Mouse (Mus musculus) neural tube, embryonic 13.5 days (tissue): ENCODE results near the gene Sox6. TPM values are rescaled to one million over a fixed set of nuclear protein-coding genes. Genes with fewer than 3 reads are reported as not detected.

Source experiments
- ATAC-seq: fragments of 200-750 bp; cut with Nextera tagmentation; 2 replicates; pipeline ENCODE4 v1.8.0; 2017; ENCODE audit warnings: low read depth, mild to moderate bottlenecking, moderate TSS enrichment, moderate library complexity
- H3K27ac ChIP-seq: fragments of 300-500 bp; sonication (generic); replicated peaks from 2 replicates; pipeline ENCODE4 v1.5.1; 2015; ENCODE audit warnings: moderate library complexity, mild to moderate bottlenecking, inconsistent platforms
- H3K27me3 ChIP-seq: fragments of 300-500 bp; sonication (generic); 2 replicates; pipeline ENCODE4 v1.6.1; 2015; ENCODE audit warnings: mild to moderate bottlenecking, inconsistent platforms
- H3K36me3 ChIP-seq: fragments of 300-500 bp; sonication (generic); 2 replicates; pipeline ENCODE4 v1.6.1; 2015; ENCODE audit warnings: mild to moderate bottlenecking, inconsistent platforms
- H3K4me1 ChIP-seq: fragments of 300-500 bp; sonication (generic); replicated peaks from 2 replicates; pipeline ENCODE4 v1.6.1; 2015; ENCODE audit warnings: inconsistent platforms
- H3K4me2 ChIP-seq: fragments of 300-500 bp; sonication (generic); 2 replicates; pipeline ENCODE4 v1.6.1; 2015; ENCODE audit warnings: inconsistent platforms, mild to moderate bottlenecking, moderate library complexity
- H3K4me3 ChIP-seq: fragments of 300-500 bp; sonication (generic); 2 replicates; pipeline ENCODE4 v1.5.1; 2015; ENCODE audit warnings: mild to moderate bottlenecking, inconsistent platforms
- H3K9ac ChIP-seq: fragments of 300-500 bp; sonication (generic); 2 replicates; pipeline ENCODE4 v1.6.1; 2015; ENCODE audit warnings: moderate library complexity, mild to moderate bottlenecking, inconsistent platforms
- H3K9me3 ChIP-seq: fragments of 300-500 bp; sonication (generic); 2 replicates; pipeline ENCODE4 v1.6.1; 2016; ENCODE audit warnings: inconsistent platforms
- WGBS: fragments of 180-500 bp; shearing (Covaris S2); methylation state at CpG from one replicate; pipeline ENCODE4 v1.1.7; 2015; 5-methylcytosine and 5-hydroxymethylcytosine counted together
- polyA plus RNA-seq: library from polyadenylated mRNA; unstranded; fragments of >200 nt; fragmentation: Nextera tagmentation; extraction: Ambion mirVana; gene quantifications from 2 replicates; pipeline ENCODE4 v1.2.1, GENCODE M21; 2015

Sox6 gene
- polyA plus RNA-seq, 1 experiment from 2014 or later = 46.1 TPM

DNA sequence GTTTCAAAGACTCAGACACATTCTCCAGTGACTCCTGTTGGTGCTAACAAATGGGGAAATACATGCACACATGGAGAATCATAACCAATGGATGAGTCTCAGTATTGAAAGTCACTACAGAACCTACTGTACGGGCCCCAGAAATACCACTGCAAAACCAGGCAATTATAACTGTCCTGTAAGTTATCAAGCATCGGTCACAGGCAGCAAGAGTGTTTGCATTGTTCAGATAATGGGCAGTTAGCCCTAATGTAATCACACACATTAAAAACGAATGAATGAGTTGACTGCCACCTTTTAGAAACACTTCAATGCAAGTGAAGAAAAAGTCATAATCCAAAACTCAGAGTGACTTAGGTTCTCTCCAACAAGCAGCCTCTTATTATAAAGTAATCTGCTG is 235.3 kb downstream of the Sox6 start:
- no peaks in the 10 kb centered on the region for H3K9me3 ChIP-seq
- no peak overlapping the region for H3K27ac ChIP-seq
- H3K9ac ChIP-seq = no peak overlapping the region
- H3K4me1 ChIP-seq = peaks cover 11% of the 10 kb centered on the region; the same call in 1 of the 2 replicates
- H3K27me3 ChIP-seq = no peaks in the 10 kb centered on the region
- no peak overlapping the region for H3K4me3 ChIP-seq
- no peak for ATAC-seq
- H3K4me2 ChIP-seq = no peak overlapping the region
- H3K36me3 ChIP-seq = no peaks in the 10 kb centered on the region
- WGBS = 70% methylated on average over 3 of the region's 3 CpGs

DNA sequence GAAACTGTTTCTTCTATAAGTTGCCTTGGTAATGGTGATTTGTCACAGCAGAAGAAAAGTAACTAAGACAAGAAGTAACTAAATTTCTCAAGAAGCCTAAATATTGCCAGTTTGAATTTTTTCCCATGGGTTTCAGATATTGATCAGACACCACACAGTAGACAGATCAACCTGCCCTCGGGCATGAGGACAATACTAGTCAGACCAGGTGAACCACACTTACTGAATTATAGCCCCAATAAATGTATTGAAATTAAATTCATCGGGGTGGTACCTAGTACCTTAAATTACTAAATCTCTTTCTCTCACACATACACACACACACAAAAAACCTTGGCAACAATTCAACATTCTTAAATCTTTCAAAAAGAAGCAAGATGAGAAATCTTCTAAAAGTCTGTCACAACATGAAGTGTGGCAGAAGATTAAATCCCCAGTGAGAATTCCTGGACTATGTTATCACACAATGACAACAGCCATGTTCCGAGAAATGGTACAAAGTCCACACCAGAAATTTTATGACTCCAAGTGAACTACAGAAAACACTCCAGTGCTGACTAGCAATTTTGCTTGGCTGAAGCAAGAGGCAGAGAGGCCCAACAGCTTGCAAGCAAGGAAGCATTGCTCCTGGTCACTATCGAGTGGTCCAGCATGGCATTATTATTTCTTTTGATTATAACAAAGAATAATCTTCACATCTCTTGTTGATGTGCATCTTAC is 244.3 kb downstream of the Sox6 start:
- WGBS = 92% methylated on average over 4 of the region's 4 CpGs
- ATAC-seq = no peak

DNA sequence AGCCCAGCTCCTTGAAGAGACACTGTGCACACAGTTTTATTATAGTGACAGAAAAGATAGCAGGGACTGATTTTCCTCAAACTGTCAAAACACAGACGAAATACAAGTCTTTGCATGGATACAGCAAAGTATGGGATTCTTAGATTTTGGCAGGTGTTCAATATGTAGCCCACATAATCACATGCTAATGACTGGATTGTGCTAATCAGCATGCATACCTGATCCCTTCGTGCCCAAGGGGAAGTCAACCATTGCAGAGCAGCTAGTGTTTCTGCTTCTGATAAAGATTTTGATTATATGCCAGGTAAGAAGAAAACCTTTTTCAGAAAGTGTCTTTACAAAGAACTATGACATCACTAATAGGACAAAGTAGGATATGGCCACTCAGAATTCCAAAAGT is 245.8 kb downstream of the Sox6 start:
- ATAC-seq = no peak
- H3K36me3 ChIP-seq = no peaks in the 10 kb centered on the region
- WGBS = 63% methylated on average over 2 of the region's 2 CpGs

More for the DNA sequence above, 244.3 kb downstream of the Sox6 start:
- Histone ChIP-seq H3K4me3 (no peak overlapping the region), H3K9me3 (no peaks in the 10 kb centered on the region), H3K4me1 (no peaks in the 10 kb centered on the region), H3K27ac (no peak overlapping the region), H3K9ac (no peak overlapping the region), H3K27me3 (no peaks in the 10 kb centered on the region), H3K36me3 (no peaks in the 10 kb centered on the region), H3K4me2 (no peak overlapping the region)

DNA sequence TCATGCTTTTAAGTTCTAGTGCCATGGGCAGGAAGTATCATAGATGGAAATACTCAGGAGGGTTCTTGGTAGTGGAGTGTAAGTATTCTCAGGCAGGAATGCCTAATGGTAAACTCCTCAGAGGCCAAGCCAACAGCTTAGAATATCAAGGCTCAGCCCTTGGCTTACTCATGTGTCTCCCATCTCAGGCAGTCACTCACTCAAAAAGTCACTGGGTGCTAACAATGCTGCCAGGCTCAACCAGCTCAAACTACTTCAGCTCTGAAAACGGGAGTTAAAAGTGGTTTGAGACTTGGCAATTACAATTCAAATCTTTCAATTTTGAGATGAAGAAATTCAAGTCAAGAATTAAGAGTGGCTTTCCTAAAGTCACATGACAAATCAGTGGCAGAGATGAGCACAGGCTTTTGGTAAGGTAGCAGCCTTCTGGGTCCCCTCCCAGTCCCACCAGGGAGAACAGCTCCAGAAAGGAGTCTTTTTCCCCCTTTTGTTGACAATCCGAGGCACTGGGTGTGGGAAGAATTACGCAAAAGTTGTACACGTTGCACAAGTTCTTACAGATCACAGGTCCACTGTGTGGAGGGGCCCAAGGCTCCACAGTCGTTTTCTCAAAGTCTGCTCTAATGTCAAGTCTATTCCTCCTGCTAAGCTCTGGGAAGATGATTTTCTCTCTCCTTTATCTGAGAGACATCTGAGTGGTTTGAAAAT is 249.3 kb downstream of the Sox6 start:
- Histone ChIP-seq H3K36me3 (no peaks in the 10 kb centered on the region), H3K4me3 (no peak overlapping the region), H3K9me3 (no peaks in the 10 kb centered on the region), H3K27me3 (no peaks in the 10 kb centered on the region), H3K9ac (no peak overlapping the region), H3K27ac (no peak overlapping the region), H3K4me2 (no peak overlapping the region), H3K4me1 (no peaks in the 10 kb centered on the region)
- ATAC-seq = no peak
- WGBS = 82% methylated on average over 5 of the region's 5 CpGs

More for the DNA sequence above, 245.8 kb downstream of the Sox6 start:
- Histone ChIP-seq H3K4me3 (no peak overlapping the region), H3K27me3 (no peaks in the 10 kb centered on the region), H3K4me1 (no peaks in the 10 kb centered on the region), H3K9me3 (no peaks in the 10 kb centered on the region), H3K4me2 (no peak overlapping the region), H3K27ac (no peak overlapping the region), H3K9ac (no peak overlapping the region)

DNA sequence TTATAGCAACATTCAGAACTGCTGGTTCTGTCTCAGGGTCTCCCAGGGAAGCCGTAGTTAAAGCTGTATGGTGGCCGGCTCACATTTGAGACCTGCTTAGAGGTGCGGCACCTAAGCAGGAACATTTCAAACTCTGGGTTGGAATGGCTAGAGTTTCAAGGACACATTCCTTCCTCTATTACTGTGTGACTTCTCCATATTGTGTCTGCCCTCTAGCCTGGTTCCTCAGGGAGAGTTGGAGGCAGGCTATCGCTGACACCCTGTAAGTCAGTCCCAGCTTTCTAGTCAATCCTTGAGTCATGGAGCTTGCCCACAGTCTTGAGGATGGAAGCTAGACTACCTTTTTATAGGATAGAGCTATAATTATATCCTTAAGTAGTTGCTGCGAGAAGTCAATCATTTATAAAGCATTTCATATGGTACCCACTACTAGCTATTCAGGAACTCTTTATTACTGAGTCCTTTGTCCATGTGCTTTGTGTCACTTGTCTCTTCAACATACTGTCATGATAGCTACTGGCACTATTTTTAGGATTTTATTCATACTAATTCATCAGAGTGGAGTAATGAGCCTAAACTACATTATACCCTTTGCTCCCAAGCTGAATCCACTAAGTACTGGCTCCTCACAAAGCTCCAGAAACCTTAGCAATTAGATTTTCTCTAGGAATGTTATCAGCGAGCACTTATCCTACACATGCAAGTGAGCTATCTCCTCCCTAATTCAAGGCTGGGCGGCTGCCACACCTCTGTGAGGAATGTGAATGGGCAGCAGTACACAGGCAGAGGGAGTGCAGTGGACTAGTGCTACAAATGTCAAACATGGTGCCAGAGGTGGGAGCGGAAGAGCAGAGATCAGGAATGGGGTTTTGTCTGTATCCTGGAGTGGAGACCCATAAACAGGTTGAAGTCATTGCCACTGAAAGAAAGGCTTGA is 254.3 kb downstream of the Sox6 start:
- 90% methylated on average over 8 of the region's 8 CpGs for WGBS
- H3K27ac ChIP-seq = no peak overlapping the region
- no peak overlapping the region for H3K4me3 ChIP-seq
- H3K27me3 ChIP-seq = no peaks in the 10 kb centered on the region
- no peak for ATAC-seq
- peaks cover 3% of the 10 kb centered on the region; the same call in 1 of the 2 replicates for H3K9me3 ChIP-seq
- no peaks in the 10 kb centered on the region for H3K4me1 ChIP-seq
- no peak overlapping the region for H3K4me2 ChIP-seq
- no peak overlapping the region for H3K9ac ChIP-seq
- no peaks in the 10 kb centered on the region for H3K36me3 ChIP-seq

DNA sequence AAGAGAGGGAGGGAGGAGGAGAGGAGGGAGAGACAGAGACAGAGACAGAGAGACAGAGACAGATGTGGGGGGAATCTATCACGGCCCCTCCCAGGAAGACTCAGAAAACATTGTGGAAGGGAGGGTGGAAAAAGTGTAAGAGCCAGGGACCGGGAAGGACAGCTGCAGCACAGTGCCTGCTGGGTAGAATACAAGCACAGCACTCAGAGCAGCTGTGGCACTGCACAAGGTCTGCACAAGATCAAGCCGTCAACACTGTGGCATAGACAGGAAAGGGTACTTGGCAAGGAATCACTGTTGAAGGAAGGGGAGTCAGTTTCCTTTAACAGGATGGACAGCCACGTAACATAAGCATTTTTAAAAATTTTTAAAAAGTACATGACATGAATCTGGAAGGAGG is 258.4 kb downstream of the Sox6 start:
- Histone ChIP-seq H3K36me3 (no peaks in the 10 kb centered on the region), H3K4me1 (0 out of 2 replicates have a peak, but pooled peaks cover 12% of the 10 kb centered on the region), H3K9me3 (peaks cover 3% of the 10 kb centered on the region; the same call in 1 of the 2 replicates), H3K4me3 (no peak overlapping the region), H3K4me2 (no peak overlapping the region), H3K27ac (no peak overlapping the region), H3K9ac (no peak overlapping the region), H3K27me3 (no peaks in the 10 kb centered on the region)
- no peak for ATAC-seq
- 94% methylated on average over 4 of the region's 4 CpGs for WGBS

DNA sequence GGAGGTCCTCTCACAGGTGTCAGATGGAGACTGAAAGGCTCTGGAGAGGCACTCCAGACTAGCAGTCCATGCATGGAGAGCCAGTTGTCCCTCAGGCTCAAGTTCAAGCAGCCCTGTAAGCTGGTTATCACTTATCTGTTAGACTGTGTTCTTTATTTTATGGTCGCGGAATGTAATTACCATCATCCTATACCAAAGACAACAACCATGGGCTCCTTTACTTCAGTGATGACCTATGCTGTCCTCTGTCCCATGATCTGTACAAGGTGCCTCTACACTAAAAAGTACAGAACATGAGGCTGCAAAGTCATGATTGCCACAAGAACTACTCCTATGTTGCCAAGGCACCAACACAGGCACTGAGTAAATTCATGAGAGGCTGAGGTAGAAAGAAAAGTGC is 259.1 kb downstream of the Sox6 start:
- Histone ChIP-seq H3K9me3 (peaks cover 3% of the 10 kb centered on the region; the same call in 1 of the 2 replicates), H3K27me3 (no peaks in the 10 kb centered on the region), H3K4me2 (no peak overlapping the region), H3K36me3 (no peaks in the 10 kb centered on the region), H3K4me1 (0 out of 2 replicates have a peak, but pooled peaks cover 12% of the 10 kb centered on the region), H3K27ac (no peak overlapping the region), H3K9ac (no peak overlapping the region), H3K4me3 (no peak overlapping the region)
- WGBS = 97% methylated on average over 2 of the region's 2 CpGs
- ATAC-seq = no peak

DNA sequence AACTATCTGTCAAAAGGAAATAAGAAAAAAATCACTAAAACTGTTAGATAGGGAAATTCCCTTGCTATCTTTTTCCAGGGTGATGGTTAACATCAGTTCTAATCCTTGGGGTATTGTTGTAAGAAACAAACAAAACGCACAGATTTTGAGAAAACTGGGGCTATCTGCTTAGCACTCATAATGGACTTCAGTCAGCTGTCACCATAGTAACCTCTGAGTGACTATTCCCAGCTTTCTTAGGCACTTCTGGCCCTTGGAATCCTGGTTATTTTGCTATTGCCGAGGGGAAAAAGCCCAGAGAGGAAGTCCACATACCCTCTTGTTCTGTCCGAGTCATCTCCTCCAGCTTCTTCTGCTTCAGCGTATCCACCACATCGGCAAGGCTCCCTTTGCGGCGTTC is 261.9 kb downstream of the Sox6 start:
- Histone ChIP-seq H3K4me2 (no peak overlapping the region), H3K27me3 (no peaks in the 10 kb centered on the region), H3K9me3 (peaks cover 3% of the 10 kb centered on the region; the same call in 1 of the 2 replicates), H3K27ac (no peak overlapping the region), H3K36me3 (no peaks in the 10 kb centered on the region), H3K9ac (no peak overlapping the region), H3K4me1 (0 out of 2 replicates have a peak, but pooled peaks cover 12% of the 10 kb centered on the region), H3K4me3 (no peak overlapping the region)
- 67% methylated on average over 7 of the region's 7 CpGs for WGBS
- ATAC-seq = no peak

DNA sequence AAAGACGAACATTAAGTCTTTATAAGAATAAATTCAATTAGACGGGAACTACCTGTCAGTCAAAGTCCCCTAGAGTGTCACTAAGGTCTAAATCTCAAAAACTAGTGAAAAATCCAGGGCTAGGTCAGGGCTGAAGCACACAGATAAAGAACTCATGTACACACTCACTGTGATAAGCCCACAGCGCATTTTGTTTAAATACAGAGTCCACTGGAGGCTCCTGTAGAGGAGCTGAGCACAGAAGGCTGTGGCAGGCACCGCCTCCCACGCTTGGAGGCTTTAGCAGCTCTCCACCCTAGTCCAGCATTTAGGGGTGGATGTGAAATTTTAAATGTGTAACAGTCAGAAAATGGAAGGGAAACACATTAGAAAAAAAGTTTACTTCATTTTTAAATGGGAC is 262.3 kb downstream of the Sox6 start:
- Histone ChIP-seq H3K27ac (no peak overlapping the region), H3K4me3 (no peak overlapping the region), H3K27me3 (no peaks in the 10 kb centered on the region), H3K36me3 (no peaks in the 10 kb centered on the region), H3K4me1 (0 out of 2 replicates have a peak, but pooled peaks cover 12% of the 10 kb centered on the region), H3K9me3 (peaks cover 3% of the 10 kb centered on the region; the same call in 1 of the 2 replicates), H3K4me2 (no peak overlapping the region), H3K9ac (no peak overlapping the region)
- ATAC-seq = no peak
- WGBS = 68% methylated on average over 5 of the region's 5 CpGs

DNA sequence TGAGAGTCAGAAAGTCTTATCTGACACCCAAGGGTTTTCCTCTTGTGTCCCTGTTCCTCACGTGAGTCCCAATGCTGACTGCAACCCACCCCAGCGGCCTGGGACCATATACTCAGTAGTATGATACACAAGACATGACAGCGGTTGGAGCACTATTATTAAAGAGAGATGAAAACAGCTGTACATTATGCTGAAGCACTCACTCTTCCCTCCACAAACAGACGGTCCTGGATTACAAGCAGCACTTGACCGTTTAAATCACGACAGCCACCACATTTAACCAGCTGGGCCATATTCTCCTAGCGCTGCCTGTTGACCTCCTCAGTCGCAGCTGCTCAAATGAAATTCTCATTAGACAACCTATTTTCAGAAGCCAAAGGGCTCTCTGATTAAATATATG is 272.3 kb downstream of the Sox6 start:
- Histone ChIP-seq H3K4me1 (no peaks in the 10 kb centered on the region), H3K4me3 (no peak overlapping the region), H3K9ac (no peak overlapping the region), H3K9me3 (no peaks in the 10 kb centered on the region), H3K27ac (no peak overlapping the region), H3K27me3 (no peaks in the 10 kb centered on the region), H3K4me2 (no peak overlapping the region), H3K36me3 (no peaks in the 10 kb centered on the region)
- WGBS = 77% methylated on average over 8 of the region's 8 CpGs
- no peak for ATAC-seq

DNA sequence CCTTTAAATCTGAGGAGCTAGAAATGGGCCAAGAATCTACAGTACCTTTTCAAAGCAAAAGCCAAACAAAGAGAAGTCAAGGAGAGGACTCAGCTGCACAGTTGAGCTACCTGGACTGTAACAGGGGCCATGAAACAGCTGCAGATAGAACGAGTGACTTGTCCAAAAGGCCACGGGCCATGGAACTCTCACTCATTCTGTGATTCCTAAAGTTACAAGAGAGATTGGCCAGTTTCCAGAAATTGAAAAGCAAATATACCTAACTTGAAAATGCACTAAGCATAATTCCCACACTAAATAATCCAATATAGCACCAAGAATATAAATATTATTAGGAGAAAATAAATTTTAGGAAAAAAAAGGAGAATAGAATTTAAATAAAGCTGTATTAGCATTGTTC is 274.7 kb downstream of the Sox6 start:
- Histone ChIP-seq H3K27me3 (no peaks in the 10 kb centered on the region), H3K4me2 (no peak overlapping the region), H3K36me3 (no peaks in the 10 kb centered on the region), H3K4me3 (no peak overlapping the region), H3K9ac (no peak overlapping the region), H3K9me3 (no peaks in the 10 kb centered on the region), H3K4me1 (no peaks in the 10 kb centered on the region), H3K27ac (no peak overlapping the region)
- no peak for ATAC-seq
- 71% methylated on average over 2 of the region's 2 CpGs for WGBS

DNA sequence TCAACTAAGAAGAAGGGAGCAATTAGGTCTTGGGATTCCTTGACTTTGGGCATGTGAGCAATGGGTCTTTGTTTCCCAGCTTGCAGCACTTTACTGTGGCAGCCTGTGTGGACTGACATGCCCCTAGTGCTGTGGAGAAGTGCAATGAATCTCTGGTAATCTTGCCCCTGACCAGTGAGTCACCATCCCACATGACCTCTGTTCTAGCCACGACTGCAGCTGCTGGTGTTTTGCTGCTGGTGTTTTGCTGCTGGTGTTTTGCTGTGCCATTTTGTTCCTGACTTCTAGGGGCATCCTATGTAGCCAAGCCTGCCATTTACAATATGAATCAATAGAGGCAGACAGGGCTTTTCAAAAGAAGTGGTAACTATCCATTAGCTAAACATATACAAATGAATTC is 280.4 kb downstream of the Sox6 start:
- 41% methylated on average over 1 of the region's 1 CpGs for WGBS
- H3K9me3 ChIP-seq = no peaks in the 10 kb centered on the region

More for the DNA sequence above, 280.4 kb downstream of the Sox6 start:
- H3K4me3 ChIP-seq = no peak overlapping the region
- no peaks in the 10 kb centered on the region for H3K4me1 ChIP-seq
- H3K9ac ChIP-seq = no peak overlapping the region
- no peaks in the 10 kb centered on the region for H3K36me3 ChIP-seq
- no peaks in the 10 kb centered on the region for H3K27me3 ChIP-seq
- no peak overlapping the region for H3K27ac ChIP-seq
- no peak for ATAC-seq
- no peak overlapping the region for H3K4me2 ChIP-seq
